Mouse (Mus musculus) stomach, postnatal 0 days (tissue): ENCODE results near the gene Szt2.

Experiments
- CTCF ChIP-seq: IDR thresholded peaks from 2 replicates; pipeline ENCODE4 v1.5.1; 2016; ENCODE audit warnings: antibody characterized with exemption, low read depth, mild to moderate bottlenecking, moderate library complexity
- EP300 ChIP-seq: optimal IDR thresholded peaks from 2 replicates; pipeline ENCODE3; 2016; ENCODE audit warnings: antibody characterized with exemption

- no peak for TF ChIP-seq EP300
- no peak for TF ChIP-seq CTCF
These were observed 18.9 kb downstream of the Szt2 start for GRCm38 (mm10) chr4:118390146-118390545.
